Mouse (Mus musculus): Measurements from ENCODE around the gene Cars2. TPM values are rescaled to one million over a fixed set of nuclear protein-coding genes. Genes with fewer than 3 reads are reported as not detected.
"Not testable (repeated sequence)": the region's sequence is repeated elsewhere in the genome, so short reads cannot be mapped to it uniquely, and the experiment has no call there.

Gene Cars2
- polyA plus RNA-seq, 1 experiment, result 36.4 TPM

DNA sequence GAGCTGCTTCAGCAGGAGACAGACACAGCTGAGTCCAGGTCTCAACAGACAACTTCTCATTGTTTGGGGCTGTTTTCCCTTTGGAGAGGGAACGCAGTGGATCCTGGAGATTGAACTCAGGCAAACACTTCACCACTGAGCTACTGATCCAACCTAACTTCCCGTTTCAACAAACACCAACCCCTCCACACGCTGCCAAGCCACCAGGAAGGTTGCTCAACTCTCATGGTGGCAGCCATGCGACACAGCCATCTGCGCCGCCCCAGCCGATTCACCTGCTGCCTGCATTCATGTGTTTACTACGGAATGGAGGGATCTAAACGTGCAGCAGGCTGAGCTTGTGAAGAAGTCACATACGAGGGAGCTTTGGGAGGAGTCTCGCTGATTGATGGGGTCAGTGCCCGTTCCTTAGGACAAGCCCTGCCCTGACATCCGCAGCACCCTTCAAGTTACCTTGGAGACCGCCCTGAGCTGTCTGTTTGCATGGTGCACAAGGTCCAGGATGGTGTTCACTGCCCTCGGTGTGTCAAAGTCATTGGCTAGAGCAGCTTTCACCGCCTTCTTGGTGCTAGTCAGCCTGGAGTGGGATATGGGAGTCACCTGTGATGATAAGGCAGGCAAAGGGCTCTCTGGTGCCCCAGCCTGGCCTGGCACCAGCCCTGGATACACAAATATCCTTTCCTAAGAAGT is 33.1 kb downstream of the Cars2 start:
- WGBS, result 84% methylated on average over 16 of the region's 16 CpGs

DNA sequence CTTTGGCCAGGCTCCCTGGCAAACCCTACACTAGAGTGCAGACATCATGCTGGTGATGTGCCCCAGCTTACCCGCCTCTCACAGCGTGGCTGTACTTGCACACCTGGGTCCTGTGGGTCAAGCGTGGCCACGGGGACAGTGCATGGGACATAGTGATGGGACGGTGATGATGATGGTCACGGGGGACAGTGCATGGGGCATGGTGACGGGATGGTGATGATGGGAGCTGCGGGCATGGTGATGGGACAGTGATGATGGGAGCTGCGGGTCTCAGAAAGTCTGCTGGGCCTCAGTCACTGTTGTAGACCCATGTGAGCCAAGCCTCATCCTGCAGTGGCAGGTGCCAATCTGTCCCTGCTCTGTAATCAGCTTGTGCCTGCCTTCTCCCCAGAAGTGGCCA is 34.3 kb downstream of the Cars2 start:
- no peak for DNase-seq (ENCODE audit: low read depth, low spot score)
- WGBS, result 95% methylated on average over 9 of the region's 9 CpGs

More for the DNA sequence above, 33.1 kb downstream of the Cars2 start:
- no peak for DNase-seq (ENCODE audit: low read depth, low spot score)

DNA sequence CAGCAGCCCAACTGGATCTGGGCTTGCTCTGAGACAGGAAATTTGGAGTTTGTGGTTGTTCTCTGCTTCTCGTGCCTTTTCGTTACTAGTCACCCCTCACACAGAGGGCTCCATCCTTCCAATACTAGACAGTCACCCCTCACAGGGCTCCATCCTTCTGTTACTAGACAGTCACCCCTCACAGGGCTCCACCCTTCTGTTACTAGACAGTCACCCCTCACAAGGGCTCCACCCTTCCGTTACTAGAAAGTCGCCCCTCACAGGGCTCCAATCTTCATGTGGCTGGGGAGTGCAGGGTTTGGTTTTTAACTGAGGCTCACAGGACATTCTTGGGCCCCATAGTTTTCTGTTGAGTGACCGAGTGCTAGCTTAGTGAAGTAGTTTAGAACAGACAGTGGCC is 37.3 kb downstream of the Cars2 start:
- DNase-seq (ENCODE audit: low read depth, low spot score), result no peak
- 82% methylated on average over 5 of the region's 5 CpGs for WGBS

DNA sequence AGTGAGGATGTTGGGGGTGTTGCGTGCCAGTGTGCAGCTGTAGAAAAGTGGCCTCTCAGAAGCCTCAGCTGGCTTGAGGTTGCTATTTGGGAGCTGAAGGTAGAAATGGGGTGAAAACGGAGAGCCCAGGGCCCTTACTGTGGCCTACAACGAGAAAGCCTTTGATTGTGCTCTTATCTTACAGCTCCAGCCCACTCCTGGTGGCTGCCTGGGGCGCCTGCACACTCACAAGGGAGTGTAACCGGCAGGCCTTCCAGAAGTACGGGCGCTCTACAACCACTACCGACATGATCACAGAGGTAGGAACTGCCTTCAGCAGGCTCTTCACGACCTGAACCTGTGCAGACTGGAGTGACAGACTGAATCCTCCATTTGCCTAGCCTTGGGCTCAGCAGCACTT is 37.9 kb downstream of the Cars2 start:
- no peak for DNase-seq (ENCODE audit: low read depth, low spot score)

DNA sequence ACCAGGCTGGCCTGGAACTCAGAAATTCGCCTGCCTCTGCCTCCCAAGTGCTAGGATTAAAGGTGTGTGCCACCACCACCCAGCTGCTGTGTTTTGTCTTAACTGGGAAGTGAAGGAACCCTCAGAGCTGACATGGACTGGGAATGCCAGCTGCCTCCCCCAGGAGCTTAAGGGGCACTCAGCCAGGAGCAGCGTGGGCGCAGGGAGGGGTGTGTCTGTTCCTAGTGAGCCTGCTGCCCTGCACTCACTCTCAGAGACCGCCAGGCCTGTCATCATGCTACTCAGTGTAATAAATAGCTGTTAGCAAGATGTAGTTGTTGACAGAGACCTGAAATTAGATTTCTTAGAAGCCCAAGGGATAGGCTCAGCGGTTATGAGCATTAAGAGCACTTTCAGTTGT is 39.6 kb downstream of the Cars2 start:
- 86% methylated on average over 5 of the region's 5 CpGs for WGBS
- no peak for DNase-seq (ENCODE audit: low read depth, low spot score)

More for the DNA sequence above, 37.9 kb downstream of the Cars2 start:
- WGBS, result 90% methylated on average over 9 of the region's 9 CpGs

DNA sequence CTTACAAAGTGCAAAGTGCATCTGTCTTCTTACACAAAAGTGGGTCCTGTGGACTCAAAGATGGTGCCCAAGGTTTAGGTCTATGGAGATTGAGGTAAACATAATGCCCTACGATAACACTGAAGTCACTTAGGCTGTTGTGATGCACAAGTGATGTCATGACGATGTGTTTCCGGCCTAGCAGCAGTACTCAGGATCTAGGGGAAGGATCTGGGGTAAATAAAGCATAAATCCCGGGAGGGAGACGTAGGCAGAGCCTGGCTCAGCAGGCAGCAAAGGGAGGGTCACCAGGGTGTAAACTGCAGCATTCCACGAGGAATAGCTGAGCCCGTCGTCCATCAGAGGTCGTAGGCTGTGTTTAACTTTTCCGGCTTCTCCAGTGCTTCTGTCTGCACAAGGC is 41.7 kb downstream of the Cars2 start:
- DNase-seq (ENCODE audit: low read depth, low spot score), result no peak
- 72% methylated on average over 10 of the region's 10 CpGs for WGBS

DNA sequence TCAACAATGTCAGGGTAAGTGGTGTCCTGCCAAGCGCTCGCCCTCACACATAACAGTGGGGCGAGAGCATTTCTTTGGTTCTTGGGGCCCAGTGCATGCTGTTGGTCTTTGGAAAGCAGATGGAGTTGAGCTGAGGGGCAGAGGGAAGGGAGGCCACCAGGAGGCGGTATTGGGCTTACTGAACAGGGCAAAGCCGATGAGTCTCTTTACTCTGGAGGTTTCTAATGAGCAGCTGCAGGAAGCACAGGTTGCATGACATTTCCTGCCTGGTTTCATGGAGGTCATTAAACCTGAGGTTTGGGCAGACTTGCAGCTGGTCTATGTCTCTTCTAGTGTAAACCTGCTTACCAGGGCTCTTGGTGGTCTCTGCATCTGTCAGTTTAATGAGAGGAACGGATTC is 43.8 kb downstream of the Cars2 start:
- WGBS, result 73% methylated on average over 6 of the region's 6 CpGs
- DNase-seq (ENCODE audit: low read depth, low spot score), result no peak

DNA sequence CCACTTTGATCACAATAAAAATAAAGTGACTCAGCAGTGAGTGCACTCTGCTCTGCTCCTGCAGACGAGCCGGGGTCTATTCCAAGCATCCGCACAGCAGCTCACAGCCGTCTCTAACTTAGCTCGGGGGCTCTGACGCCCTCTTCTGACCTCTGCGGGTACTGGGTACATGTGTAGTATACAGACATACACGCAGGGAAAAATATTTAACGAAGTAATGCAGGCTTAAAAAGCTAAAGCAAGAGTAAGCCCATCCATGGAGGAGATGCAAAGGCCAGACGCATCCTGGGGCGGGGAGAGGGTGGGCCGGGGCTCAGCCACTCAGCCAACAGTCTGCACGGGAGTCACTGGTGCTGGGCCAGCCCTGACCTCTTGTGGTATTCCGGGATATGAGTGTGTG is 44.5 kb downstream of the Cars2 start:
- WGBS, result 86% methylated on average over 14 of the region's 14 CpGs

DNA sequence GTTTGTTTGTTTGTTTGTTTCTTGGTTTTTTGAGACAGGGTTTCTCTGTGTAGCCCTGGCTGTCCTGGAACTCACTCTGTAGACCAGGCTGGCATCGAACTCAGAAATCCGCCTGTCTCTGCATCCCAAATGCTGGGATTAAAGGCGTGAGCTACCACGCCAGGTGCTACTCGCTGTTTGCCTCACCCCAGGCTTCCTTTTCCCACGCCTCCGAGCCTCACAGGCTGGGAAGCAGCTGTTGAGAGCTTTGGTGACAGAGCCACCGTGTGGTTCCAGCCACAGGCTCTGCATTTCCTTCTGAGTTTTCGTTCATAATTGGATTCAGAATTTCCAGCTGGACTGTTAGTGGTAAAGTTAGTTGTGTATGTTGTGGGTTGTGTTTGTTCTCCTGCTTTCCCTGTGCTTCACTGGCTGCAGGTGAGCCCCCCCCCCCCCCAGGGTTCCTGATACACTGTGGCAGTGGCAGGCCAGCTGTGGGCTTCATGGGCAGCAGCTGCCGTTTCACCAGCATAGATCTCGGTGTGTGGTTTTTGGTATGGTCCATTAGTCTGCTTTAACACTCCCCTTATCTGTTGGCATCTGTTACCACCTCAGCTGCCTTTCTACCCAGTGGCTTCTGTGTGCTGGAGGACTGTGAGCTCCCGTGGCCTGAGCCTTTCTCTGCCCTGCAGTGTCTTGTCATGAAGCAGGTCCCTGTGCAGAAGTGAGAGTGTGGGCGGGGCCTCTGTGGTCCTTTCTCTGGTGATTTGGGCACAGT is 46.9 kb downstream of the Cars2 start:
- no peak for DNase-seq (ENCODE audit: low read depth, low spot score)
- WGBS, result 76% methylated on average over 13 of the region's 13 CpGs

More for the DNA sequence above, 44.5 kb downstream of the Cars2 start:
- no peak for DNase-seq (ENCODE audit: low read depth, low spot score)

DNA sequence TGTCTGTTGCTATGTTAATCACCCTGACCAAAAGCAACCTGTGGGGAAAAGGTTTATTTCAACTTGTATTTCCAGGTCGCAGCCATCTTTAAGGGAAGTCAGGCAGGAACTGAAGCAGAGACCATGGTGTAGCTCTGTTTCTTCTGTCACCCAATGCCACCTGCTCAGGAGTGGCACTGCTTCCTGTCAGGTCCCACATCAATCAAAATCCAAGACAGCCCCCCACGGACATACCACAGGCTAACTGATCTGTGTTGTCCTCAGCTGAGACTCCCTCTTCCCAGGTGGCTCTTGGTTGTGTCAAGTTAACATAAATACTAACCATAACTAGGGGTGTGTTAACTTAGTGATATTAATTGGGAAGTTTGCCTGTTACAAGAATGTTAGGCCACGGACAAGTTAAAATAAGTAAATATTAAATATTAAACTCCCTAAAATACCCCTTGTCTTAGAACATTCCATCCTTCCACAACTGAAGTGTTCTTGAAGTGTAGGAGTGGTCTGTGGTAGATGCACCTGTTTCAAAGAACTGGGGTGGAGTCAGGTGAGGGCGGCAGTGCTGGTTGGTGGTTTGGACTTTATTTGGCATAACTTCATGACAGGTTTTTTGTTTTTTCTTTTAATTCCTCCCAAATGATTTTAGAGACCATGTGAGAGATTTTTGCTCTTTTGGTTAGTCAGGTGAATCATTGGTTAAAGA is 51.6 kb downstream of the Cars2 start:
- DNase-seq (ENCODE audit: low read depth, low spot score), result no peak
- WGBS, result 73% methylated on average over 4 of the region's 4 CpGs

DNA sequence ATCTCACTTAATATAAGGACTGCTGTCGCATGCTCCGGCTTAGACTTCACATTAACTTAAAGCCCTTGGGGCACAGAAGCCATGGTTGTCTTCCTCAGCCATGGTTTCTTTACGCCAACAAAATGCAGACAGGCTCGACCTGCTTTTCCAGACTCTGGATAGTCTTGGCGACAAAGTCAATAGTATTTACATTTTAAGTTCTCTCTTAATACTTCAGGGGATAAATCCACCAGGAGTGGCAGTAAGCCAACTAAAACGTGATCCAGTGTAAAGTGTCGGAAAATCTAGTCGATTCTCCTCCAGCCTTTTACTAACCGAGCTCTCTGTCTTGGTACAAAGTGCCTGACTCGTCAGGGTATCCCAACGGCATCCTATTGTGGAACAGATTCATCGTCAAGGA is 52.3 kb downstream of the Cars2 start:
- 44% methylated on average over 12 of the region's 12 CpGs for WGBS
- no peak for DNase-seq (ENCODE audit: low read depth, low spot score)

DNA sequence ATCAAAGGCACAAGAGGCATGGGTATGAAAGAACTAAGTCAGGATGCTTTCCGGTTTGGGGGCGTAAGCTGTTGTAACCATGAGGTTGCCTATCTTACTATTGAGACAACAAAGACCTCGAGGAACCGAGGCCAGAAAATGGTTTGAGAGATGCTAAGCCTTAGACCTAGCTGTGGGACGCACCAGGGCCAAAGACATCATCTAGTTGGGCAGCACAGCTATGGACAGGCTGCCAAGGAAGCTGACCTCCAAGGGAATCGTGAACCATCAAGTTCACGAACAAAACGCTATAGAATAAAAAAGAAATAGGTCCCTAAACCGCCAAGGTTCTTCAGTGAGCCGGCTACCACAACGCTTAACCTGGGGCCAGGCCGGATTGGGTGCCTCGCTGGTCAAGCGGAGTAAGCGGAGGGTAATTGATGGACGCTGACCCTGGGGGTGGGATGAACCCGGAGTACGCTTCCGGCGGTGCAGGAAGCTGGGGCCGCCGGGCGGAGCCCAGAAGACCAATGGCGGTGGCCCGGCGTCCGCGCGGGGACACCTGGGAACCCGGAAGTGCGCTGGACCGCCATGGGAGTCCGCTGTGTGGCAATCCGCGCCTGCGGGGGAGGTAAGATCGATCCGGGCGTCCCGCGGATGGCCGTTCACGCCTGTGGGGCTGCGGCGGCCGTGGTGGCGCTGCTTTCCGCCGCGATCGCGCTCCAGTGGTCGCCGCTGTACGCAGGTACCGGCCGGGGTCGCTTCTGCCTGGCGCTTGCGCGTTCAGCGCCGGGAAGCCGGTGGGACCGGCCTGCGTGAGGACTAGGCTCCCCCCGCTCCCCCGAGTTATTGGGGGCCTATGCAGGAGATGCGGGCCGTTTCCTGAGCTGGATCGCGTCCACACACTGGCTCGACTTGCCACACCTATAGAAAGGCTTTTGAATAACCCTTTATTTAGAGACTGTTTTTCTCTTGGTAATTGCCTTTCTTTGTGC is 53.3 kb downstream of the Cars2 start, which contains the start of gene Naxd:
TSS of gene Naxd (plus strand) at position 490 of the 974 bp plus-strand sequence.
- DNase-seq (ENCODE audit: low read depth, low spot score), result no peak
- WGBS, result 4% methylated on average over 73 of the region's 73 CpGs

DNA sequence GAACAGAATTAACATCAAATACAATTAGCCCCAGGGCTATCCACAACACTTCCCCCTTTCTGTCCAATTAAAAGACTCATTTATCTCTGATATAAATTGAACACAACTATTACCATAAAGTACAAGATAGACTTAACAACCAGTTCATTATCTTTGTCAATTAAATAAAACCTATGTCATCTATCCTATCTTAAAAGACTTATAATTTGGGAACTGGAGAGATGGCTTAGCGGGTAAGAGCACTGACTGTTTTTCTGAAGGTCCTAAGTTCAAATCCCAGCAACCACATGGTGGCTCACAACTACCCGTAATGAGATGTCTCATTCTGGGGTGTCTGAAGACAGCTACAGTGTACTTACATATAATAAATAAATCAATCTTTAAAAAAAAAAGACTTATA is 58.2 kb downstream of the Cars2 start:
- 84% methylated on average over 2 of the region's 2 CpGs for WGBS
- not testable (repeated sequence) for DNase-seq (ENCODE audit: low read depth, low spot score)

DNA sequence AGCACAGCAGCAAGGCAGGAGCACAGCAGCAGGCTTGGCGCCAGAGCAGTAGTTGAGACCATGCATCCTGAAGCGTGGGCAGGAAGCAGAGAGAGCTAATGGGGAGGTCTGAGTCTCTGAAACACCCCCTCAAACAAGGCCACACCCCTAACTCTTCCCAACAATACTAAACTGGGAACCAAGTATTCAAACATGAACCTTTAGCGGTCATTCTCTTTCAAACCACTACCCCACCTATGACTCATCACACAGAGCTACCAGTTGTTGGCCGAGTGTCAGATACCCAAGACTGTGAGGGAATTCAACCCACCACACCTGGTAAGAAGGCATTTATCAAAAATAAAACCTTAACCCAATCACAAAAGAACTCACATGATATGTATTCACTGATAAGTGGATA is 63.4 kb downstream of the Cars2 start:
- 32% methylated on average over 4 of the region's 4 CpGs for WGBS
- no peak for DNase-seq (ENCODE audit: low read depth, low spot score)

DNA sequence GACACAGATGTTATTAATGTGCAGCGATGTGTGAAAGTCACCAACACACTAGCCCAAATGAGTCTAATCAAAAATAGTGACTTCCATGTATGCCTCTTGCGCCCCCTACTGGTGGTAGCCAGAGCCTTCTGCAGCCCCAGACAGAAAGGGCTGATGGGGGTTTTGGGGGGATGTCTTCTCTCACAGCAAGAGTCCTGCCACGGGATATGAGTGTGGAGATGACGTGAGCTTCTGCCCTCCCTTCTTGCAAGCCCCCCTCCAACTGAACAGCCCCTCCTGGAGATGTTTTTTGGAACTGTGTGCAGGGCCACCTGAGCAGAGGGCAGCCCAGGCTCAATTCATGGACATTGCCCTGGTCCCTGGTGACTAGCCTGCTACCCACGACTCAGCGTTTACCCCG is 64.4 kb downstream of the Cars2 start:
- DNase-seq (ENCODE audit: low read depth, low spot score), result no peak
- WGBS, result 11% methylated on average over 7 of the region's 7 CpGs

DNA sequence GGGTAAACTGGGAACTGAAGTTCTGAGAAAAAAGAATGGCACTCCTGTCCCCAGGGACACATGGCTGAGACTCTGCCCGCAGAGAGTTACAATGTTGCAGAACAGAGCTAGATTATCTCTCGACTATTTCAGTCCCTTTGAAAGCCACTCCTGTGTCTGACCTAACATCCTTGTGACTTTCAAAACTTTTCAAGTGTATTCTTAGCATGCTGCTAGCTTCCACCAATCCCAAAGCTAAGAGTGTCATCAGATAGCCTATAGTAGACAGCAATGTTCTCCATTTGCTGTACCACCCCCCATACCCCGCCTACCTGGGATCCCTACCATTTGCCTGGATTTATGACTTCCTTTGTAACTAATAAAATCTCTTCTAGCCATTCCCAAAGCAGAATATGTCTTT is 68.0 kb downstream of the Cars2 start:
- WGBS, result 34% methylated on average over 3 of the region's 3 CpGs
- no peak for DNase-seq (ENCODE audit: low read depth, low spot score)

DNA sequence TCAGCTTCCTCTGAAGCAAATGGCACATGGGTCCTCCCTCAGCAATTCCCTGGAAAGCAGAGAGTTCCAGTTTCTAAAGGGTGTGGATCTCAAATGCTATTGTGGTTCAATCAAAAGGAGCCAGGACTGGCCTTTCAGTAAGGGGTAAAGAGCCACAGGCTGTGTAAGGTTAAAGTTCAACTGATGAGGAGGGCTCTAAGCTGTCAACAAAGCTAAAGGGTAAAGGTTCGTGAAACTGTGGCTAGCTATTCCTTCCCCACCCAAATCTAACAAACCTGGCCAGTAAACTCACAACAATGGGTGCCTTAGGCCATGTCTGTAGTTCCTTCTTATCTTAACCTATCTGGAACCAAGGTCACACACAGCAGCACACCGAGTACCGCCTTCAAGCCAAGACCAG is 68.7 kb downstream of the Cars2 start:
- WGBS, result 27% methylated on average over 3 of the region's 3 CpGs
- no peak for DNase-seq (ENCODE audit: low read depth, low spot score)

DNA sequence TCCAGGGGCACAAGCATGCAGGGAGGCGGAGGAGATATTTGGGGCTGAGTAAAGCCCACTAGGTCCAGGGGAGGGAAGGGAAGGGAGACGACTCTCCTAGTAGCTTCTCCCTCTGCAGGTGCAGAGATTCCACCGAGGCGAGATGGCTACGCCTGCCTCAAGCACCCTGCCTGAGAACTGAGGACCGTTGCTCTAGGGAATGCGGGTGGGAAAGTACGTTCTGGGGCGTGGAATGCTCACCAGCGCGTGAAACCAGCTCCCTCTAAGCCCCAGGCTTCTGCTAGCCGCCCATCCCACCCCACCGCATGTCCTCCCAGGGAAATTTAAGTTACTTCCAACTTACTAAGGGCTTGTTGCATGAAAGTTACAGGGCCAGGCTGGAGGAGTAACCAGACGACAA is 71.0 kb downstream of the Cars2 start:
- 53% methylated on average over 14 of the region's 14 CpGs for WGBS
- no peak for DNase-seq (ENCODE audit: low read depth, low spot score)

DNA sequence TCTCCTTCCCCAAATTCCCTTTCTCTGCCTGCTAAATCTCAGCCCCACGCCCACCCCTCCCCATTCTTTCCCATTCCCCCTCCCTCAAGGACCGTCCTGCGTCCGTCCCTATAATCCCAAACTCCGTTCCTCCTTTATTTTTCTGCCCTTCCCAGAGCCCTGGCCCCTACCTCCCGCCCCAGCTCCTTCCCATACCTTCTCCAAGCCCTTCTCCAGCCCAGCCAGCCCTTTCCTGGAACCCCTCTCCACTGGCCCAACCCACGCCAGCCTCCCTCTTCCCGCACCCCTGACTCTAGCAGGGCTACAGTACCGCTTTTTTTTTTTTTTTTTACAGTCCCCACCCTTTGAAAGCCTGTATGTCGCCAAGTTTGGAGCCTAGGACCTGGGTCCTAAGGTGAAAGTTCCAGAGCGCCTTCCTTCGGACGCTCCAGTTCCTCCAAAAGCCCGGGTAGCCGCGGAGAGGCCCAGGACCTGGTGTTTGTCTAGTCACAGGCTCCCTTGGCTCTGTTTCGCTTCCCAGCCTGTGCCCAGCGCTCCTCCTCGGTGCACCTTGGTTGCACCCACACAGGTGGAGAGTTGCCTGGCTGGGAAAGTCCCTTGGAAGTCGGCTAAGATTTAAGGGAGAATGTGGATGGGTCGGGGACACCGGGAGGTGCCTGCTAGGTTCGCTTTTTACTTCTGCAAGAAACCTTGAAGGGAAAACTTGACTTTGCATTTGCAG is 71.6 kb downstream of the Cars2 start:
- no peak for DNase-seq (ENCODE audit: low read depth, low spot score)
- 9% methylated on average over 23 of the region's 23 CpGs for WGBS

Measured in large intestine, adult 2 months (tissue).